Mouse (Mus musculus): ENCODE results near the gene Meis3. TPM values are rescaled to one million over a fixed set of nuclear protein-coding genes. Genes with fewer than 3 reads are reported as not detected.

Gene Meis3
- polyA plus RNA-seq, 1 experiment, result 84.0 TPM

GRCm38 (mm10) chr7:16156105-16156714 lies 18.7 kb upstream of the Meis3 start:
- TF ChIP-seq POLR2A (IDR thresholded peaks at IDR 0.05; ENCODE audit: extremely low read depth, insufficient read depth, low read length), result no peak
- no peak for TF ChIP-seq CTCF (IDR thresholded peaks at IDR 0.05; ENCODE audit: extremely low read depth, insufficient read depth, low read length)
- H3K4me3 ChIP-seq (ENCODE audit: insufficient read depth, low read length), result no peak overlapping the region
- peaks cover 5% of the 10 kb centered on the region for H3K4me1 ChIP-seq (ENCODE audit: control insufficient read depth, insufficient read depth, low read length)
- H3K27ac ChIP-seq (ENCODE audit: insufficient read depth, low read length), result peak overlapping the region; percentile 38; the same call in 1 of the 2 replicates

- H3K4me3 ChIP-seq (ENCODE audit: insufficient read depth, low read length), result no peak overlapping the region
Observed at GRCm38 (mm10) chr7:16158735-16159134, 16.2 kb upstream of the Meis3 start.

GRCm38 (mm10) chr7:16160702-16161101 lies 14.2 kb upstream of the Meis3 start:
- TF ChIP-seq CTCF (IDR thresholded peaks at IDR 0.05; ENCODE audit: extremely low read depth, insufficient read depth, low read length), result no peak
- TF ChIP-seq POLR2A (IDR thresholded peaks at IDR 0.05; ENCODE audit: extremely low read depth, insufficient read depth, low read length), result 0 out of 2 replicates have a peak, but pooled peaks have one; percentile 12
- Histone ChIP-seq H3K4me3 (ENCODE audit: insufficient read depth, low read length) (no peak overlapping the region), H3K27ac (ENCODE audit: insufficient read depth, low read length) (no peak overlapping the region), H3K4me1 (ENCODE audit: control insufficient read depth, insufficient read depth, low read length) (peaks cover 2% of the 10 kb centered on the region; the same call in 1 of the 2 replicates)

More at GRCm38 (mm10) chr7:16158735-16159134, 16.2 kb upstream of the Meis3 start:
- TF ChIP-seq POLR2A (IDR thresholded peaks at IDR 0.05; ENCODE audit: extremely low read depth, insufficient read depth, low read length), result no peak
- no peak for TF ChIP-seq CTCF (IDR thresholded peaks at IDR 0.05; ENCODE audit: extremely low read depth, insufficient read depth, low read length)
- Histone ChIP-seq H3K27ac (ENCODE audit: insufficient read depth, low read length) (no peak overlapping the region), H3K4me1 (ENCODE audit: control insufficient read depth, insufficient read depth, low read length) (peaks cover 5% of the 10 kb centered on the region)

GRCm38 (mm10) chr7:16161302-16161701 lies 13.6 kb upstream of the Meis3 start:
- TF ChIP-seq POLR2A (IDR thresholded peaks at IDR 0.05; ENCODE audit: extremely low read depth, insufficient read depth, low read length), result 0 out of 2 replicates have a peak, but pooled peaks have one; percentile 10
- TF ChIP-seq CTCF (IDR thresholded peaks at IDR 0.05; ENCODE audit: extremely low read depth, insufficient read depth, low read length), result no peak
- Histone ChIP-seq H3K27ac (ENCODE audit: insufficient read depth, low read length) (no peak overlapping the region), H3K4me1 (ENCODE audit: control insufficient read depth, insufficient read depth, low read length) (peaks cover under 1% of the 10 kb centered on the region; the same call in 1 of the 2 replicates)

GRCm38 (mm10) chr7:16162036-16162435 lies 12.9 kb upstream of the Meis3 start:
- no peak overlapping the region for H3K4me3 ChIP-seq (ENCODE audit: insufficient read depth, low read length)
- no peak overlapping the region for H3K27ac ChIP-seq (ENCODE audit: insufficient read depth, low read length)
- H3K4me1 ChIP-seq (ENCODE audit: control insufficient read depth, insufficient read depth, low read length), result no peaks in the 10 kb centered on the region
- TF ChIP-seq CTCF (IDR thresholded peaks at IDR 0.05; ENCODE audit: extremely low read depth, insufficient read depth, low read length) (no peak), POLR2A (IDR thresholded peaks at IDR 0.05; ENCODE audit: extremely low read depth, insufficient read depth, low read length) (0 out of 2 replicates have a peak, but pooled peaks have one; percentile 12)

More at GRCm38 (mm10) chr7:16161302-16161701, 13.6 kb upstream of the Meis3 start:
- no peak overlapping the region for H3K4me3 ChIP-seq (ENCODE audit: insufficient read depth, low read length)

GRCm38 (mm10) chr7:16172141-16172581 lies 2.7 kb upstream of the Meis3 start:
- Histone ChIP-seq H3K4me1 (ENCODE audit: control insufficient read depth, insufficient read depth, low read length) (no peaks in the 10 kb centered on the region), H3K27ac (ENCODE audit: insufficient read depth, low read length) (no peak overlapping the region), H3K4me3 (ENCODE audit: insufficient read depth, low read length) (no peak overlapping the region)
- TF ChIP-seq CTCF (IDR thresholded peaks at IDR 0.05; ENCODE audit: extremely low read depth, insufficient read depth, low read length), result no peak

- H3K4me3 ChIP-seq (ENCODE audit: insufficient read depth, low read length), result no peak overlapping the region
- no peak for TF ChIP-seq CTCF (IDR thresholded peaks at IDR 0.05; ENCODE audit: extremely low read depth, insufficient read depth, low read length)
- no peak for TF ChIP-seq POLR2A (IDR thresholded peaks at IDR 0.05; ENCODE audit: extremely low read depth, insufficient read depth, low read length)
- no peak overlapping the region for H3K27ac ChIP-seq (ENCODE audit: insufficient read depth, low read length)
- no peaks in the 10 kb centered on the region for H3K4me1 ChIP-seq (ENCODE audit: control insufficient read depth, insufficient read depth, low read length)
Observed at GRCm38 (mm10) chr7:16172586-16173140, 2.2 kb upstream of the Meis3 start.

GRCm38 (mm10) chr7:16173146-16173545 lies 1.7 kb upstream of the Meis3 start:
- TF ChIP-seq POLR2A (IDR thresholded peaks at IDR 0.05; ENCODE audit: extremely low read depth, insufficient read depth, low read length) (no peak), CTCF (IDR thresholded peaks at IDR 0.05; ENCODE audit: extremely low read depth, insufficient read depth, low read length) (no peak)
- Histone ChIP-seq H3K4me1 (ENCODE audit: control insufficient read depth, insufficient read depth, low read length) (no peaks in the 10 kb centered on the region), H3K27ac (ENCODE audit: insufficient read depth, low read length) (no peak overlapping the region), H3K4me3 (ENCODE audit: insufficient read depth, low read length) (no peak overlapping the region)

- TF ChIP-seq POLR2A (IDR thresholded peaks at IDR 0.05; ENCODE audit: extremely low read depth, insufficient read depth, low read length), result no peak
- no peak for TF ChIP-seq CTCF (IDR thresholded peaks at IDR 0.05; ENCODE audit: extremely low read depth, insufficient read depth, low read length)
- no peak overlapping the region for H3K27ac ChIP-seq (ENCODE audit: insufficient read depth, low read length)
- peak overlapping the region; percentile 84 for H3K4me3 ChIP-seq (ENCODE audit: insufficient read depth, low read length)
- no peaks in the 10 kb centered on the region for H3K4me1 ChIP-seq (ENCODE audit: control insufficient read depth, insufficient read depth, low read length)
Observed at GRCm38 (mm10) chr7:16175542-16175931, 647 bp downstream of the Meis3 start.

GRCm38 (mm10) chr7:16178114-16178513 lies 3.2 kb downstream of the Meis3 start:
- Histone ChIP-seq H3K27ac (ENCODE audit: insufficient read depth, low read length) (no peak overlapping the region), H3K4me1 (ENCODE audit: control insufficient read depth, insufficient read depth, low read length) (no peaks in the 10 kb centered on the region), H3K4me3 (ENCODE audit: insufficient read depth, low read length) (no peak overlapping the region)
- TF ChIP-seq CTCF (IDR thresholded peaks at IDR 0.05; ENCODE audit: extremely low read depth, insufficient read depth, low read length) (no peak), POLR2A (IDR thresholded peaks at IDR 0.05; ENCODE audit: extremely low read depth, insufficient read depth, low read length) (no peak)
